Mouse (Mus musculus) limb, embryonic 12.5 days (tissue): ENCODE data around the gene Tmem200b. TPM values are rescaled to one million over a fixed set of nuclear protein-coding genes. Genes with fewer than 3 reads are reported as not detected.

Experiments
- ATAC-seq: fragments of 200-750 bp; cut with Nextera tagmentation; 2 replicates; pipeline ENCODE4 v1.8.0; 2017; ENCODE audit warnings: low read depth, moderate TSS enrichment; ENCODE audit not compliant: insufficient number of reproducible peaks, insufficient read depth, low FRiP score, low TSS enrichment
- H3K27ac ChIP-seq: fragments of 300-500 bp; sonication (generic); 2 replicates; pipeline ENCODE4 v1.5.1; 2016; ENCODE audit warnings: mild to moderate bottlenecking, moderate library complexity
- H3K27me3 ChIP-seq: fragments of 300-500 bp; sonication (generic); 2 replicates; pipeline ENCODE4 v1.6.1; 2016; ENCODE audit warnings: mild to moderate bottlenecking, moderate library complexity
- H3K36me3 ChIP-seq: fragments of 300-500 bp; sonication (generic); 2 replicates; pipeline ENCODE4 v1.6.1; 2016; ENCODE audit warnings: mild to moderate bottlenecking, moderate library complexity
- H3K4me1 ChIP-seq: fragments of 300-500 bp; sonication (generic); replicated peaks from 2 replicates; pipeline ENCODE4 v1.6.1; 2016
- H3K4me2 ChIP-seq: fragments of 300-500 bp; sonication (generic); 2 replicates; pipeline ENCODE4 v1.6.1; 2016; ENCODE audit warnings: mild to moderate bottlenecking, moderate library complexity
- H3K4me3 ChIP-seq: fragments of 300-500 bp; sonication (generic); replicated peaks from 2 replicates; pipeline ENCODE4 v1.5.1; 2016; ENCODE audit warnings: mild to moderate bottlenecking
- H3K9ac ChIP-seq: fragments of 300-500 bp; sonication (generic); replicated peaks from 2 replicates; pipeline ENCODE4 v1.6.1; 2016; ENCODE audit warnings: mild to moderate bottlenecking, moderate library complexity
- H3K9me3 ChIP-seq: fragments of 300-500 bp; sonication (generic); 2 replicates; pipeline ENCODE4 v1.6.1; 2016; ENCODE audit warnings: mild to moderate bottlenecking, moderate library complexity
- WGBS: fragments of 180-500 bp; shearing (Covaris S2); methylation state at CpG from one replicate; pipeline ENCODE4 v1.1.7; 2016; 5-methylcytosine and 5-hydroxymethylcytosine counted together
- polyA plus RNA-seq: library from polyadenylated mRNA; unstranded; fragments of >200 nt; fragmentation: Nextera tagmentation; extraction: Ambion mirVana; gene quantifications from 2 replicates; pipeline ENCODE4 v1.2.1, GENCODE M21; 2016

Gene Tmem200b
- polyA plus RNA-seq, 1 experiment from 2014 or later, result 2.2 TPM

DNA sequence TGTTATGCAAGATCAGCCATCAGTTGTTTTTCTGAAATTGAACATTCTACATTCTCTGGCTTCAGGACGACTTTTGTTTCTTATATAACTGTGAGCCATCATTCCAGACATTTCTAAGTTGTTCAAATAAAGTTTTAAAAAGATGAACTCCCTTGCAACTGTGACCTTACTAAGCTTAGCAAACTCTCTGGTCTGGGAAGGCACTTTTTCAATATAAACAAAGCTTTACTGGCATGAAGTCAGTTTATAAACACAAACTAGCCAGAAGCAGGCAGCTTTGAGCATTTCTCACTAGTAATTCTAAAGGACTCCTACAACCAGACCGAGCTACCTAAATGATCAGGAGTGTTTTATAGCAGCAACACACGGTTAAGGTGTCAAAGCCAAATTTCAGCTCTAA, 35.6 kb downstream of the Tmem200b start:
- Histone ChIP-seq H3K4me1 (no peaks in the 10 kb centered on the region), H3K9ac (no peak overlapping the region), H3K4me3 (no peak overlapping the region), H3K36me3 (peaks cover 81% of the 10 kb centered on the region), H3K27me3 (no peaks in the 10 kb centered on the region), H3K9me3 (no peaks in the 10 kb centered on the region), H3K27ac (no peak overlapping the region), H3K4me2 (no peak overlapping the region)
- WGBS, result 55% methylated on average over 3 of the region's 3 CpGs
- no peak for ATAC-seq

DNA sequence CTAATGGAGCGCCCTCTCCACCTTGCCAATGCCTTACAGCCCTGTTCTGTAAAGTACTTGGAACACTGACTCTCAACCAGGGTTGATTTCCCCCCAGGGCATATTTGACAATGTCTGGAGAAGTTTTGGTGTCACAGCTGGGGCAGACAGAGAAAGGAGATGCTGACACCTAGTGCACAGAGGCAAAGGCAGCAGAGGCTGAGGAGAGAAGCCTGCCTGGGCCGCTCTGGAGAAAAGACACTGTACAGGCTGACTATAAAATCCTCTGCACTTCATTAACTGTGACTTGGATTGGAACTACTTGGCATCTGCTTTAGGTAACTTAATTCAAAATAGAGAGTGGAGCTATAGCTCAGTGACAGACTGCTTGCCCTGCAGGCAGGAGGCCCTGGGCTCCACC, 47.3 kb downstream of the Tmem200b start:
- no peak for ATAC-seq
- WGBS, result 70% methylated on average over 2 of the region's 2 CpGs
- Histone ChIP-seq H3K9ac (no peak overlapping the region), H3K27ac (no peak overlapping the region), H3K27me3 (no peaks in the 10 kb centered on the region), H3K4me1 (no peaks in the 10 kb centered on the region), H3K36me3 (peaks cover 80% of the 10 kb centered on the region), H3K9me3 (no peaks in the 10 kb centered on the region), H3K4me2 (no peak overlapping the region), H3K4me3 (no peak overlapping the region)

DNA sequence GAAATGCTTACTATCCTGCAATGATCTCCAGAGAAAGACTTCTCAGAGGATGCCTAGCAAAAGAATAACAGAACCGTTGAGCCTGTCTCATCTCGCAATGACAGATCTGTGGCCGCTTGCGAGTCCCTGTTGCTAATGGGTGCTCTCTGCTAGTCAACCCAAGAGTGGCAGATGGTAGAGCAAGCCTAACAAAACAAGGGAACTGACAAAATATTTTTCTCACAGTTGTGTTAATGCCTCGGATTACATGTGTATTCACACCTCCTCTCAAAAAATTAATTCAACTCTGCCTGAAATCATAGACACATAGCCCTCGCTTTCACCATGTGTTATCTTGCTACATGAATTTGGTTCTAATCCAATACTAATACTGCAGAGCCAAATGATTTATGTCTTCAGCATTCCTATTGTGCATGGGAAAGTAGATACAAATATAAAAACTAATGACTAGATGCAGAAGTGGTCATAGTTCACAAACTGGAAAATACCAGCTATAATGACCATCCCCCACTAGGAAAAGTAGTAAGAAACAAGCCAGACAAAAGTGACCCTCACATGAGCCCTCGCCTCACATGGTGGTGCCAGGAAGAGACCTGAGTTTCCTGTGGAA, 48.8 kb downstream of the Tmem200b start:
- no peak overlapping the region for H3K27ac ChIP-seq
- no peaks in the 10 kb centered on the region for H3K9me3 ChIP-seq
- WGBS, result 92% methylated on average over 7 of the region's 7 CpGs
- no peaks in the 10 kb centered on the region for H3K27me3 ChIP-seq
- H3K36me3 ChIP-seq, result peaks cover 79% of the 10 kb centered on the region
- H3K4me2 ChIP-seq, result no peak overlapping the region
- H3K4me1 ChIP-seq, result no peaks in the 10 kb centered on the region
- H3K9ac ChIP-seq, result no peak overlapping the region
- no peak for ATAC-seq
- H3K4me3 ChIP-seq, result no peak overlapping the region

Other genes with a start within 250 kb of the Tmem200b start
- 18.0 and 19.8 TPM in 2 replicates for gene Ptpru, start 83.5 kb upstream of the Tmem200b start, polyA plus RNA-seq
- gene Mecr, start 78.3 kb upstream of the Tmem200b start, polyA plus RNA-seq, result 45.1 and 46.9 TPM in 2 replicates
- gene Srsf4, start 48.2 kb upstream of the Tmem200b start, polyA plus RNA-seq, result 158 and 162 TPM in 2 replicates
- 0.23 TPM in 1 of 2 replicates, not detected in the other for gene Gm10300, start 152.9 kb downstream of the Tmem200b start, polyA plus RNA-seq
- 118 and 132 TPM in 2 replicates for gene Epb41, start 153.6 kb downstream of the Tmem200b start, polyA plus RNA-seq
- gene Oprd1, start 222.7 kb downstream of the Tmem200b start, polyA plus RNA-seq, result 0.51 and 0.69 TPM in 2 replicates